Mouse (Mus musculus) E14TG2a.4 (cell line): ENCODE results near the gene Tgfbi.

ENCODE experiments used
- CTCF ChIP-seq: conservative IDR thresholded peaks from 2 replicates; pipeline ENCODE4 v1.5.1; 2014; ENCODE audit warnings: low read length
- NANOG ChIP-seq: IDR thresholded peaks from 2 replicates; pipeline ENCODE4 v1.6.1; 2014; ENCODE audit warnings: borderline replicate concordance, low read length, mixed read lengths

DNA sequence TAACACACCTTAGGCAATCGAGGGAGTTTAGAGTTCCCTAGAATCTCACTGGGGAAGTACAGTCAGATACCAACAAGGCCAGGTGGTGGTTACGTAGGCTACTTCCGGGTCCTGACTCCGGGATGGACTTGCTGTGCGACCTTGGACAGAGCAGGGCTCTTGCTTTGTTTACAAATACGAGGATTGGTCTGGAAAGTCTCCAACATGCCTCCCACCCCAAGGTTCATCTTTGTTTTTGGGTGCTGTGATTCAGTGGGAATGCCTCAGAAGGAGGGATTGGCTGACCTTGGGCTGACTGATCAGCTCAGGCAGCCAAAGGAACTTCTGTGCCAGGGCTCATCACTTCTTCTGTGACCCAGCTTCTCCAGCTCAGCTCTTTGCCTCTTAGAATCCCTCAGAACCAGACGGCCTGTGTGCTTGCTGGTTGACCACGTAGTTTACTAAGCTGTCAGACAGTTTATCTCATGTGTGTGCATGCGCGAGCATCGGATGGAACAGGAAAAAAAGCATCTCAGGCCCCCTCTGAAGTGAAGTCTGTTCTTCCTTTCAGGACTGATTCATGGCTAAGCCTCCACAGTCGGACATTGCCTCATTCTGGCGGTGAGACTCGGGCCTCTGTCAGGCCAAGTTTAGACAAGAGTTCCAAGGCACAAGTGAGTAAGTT is 20.7 kb upstream of the Tgfbi start:
- TF ChIP-seq CTCF, result no peak
- TF ChIP-seq NANOG, result no peak
